Mouse (Mus musculus): ENCODE data around the gene Tmem106a.

Tmem106a gene

GRCm38 (mm10) chr11:101639761-101640160, 57.7 kb downstream of the Tmem106a start:
- no peak for DNase-seq (ENCODE audit: low read depth, low spot score)

GRCm38 (mm10) chr11:101640857-101641709, 59.0 kb downstream of the Tmem106a start:
- peak; percentile 91 for DNase-seq (ENCODE audit: low read depth, low spot score)
